Mouse (Mus musculus) megakaryocyte-erythroid progenitor cell, adult 5 weeks (primary cell): Measurements from ENCODE around the gene Pzp. TPM values are rescaled to one million over a fixed set of nuclear protein-coding genes. Genes with fewer than 3 reads are reported as not detected.

Experiments
- polyA plus RNA-seq: library from polyadenylated mRNA; stranded (reverse); fragments of >175 nt; gene quantifications from 2 replicates; pipeline ENCODE4 v1.2.3, GENCODE M21; 2012

The Pzp gene
- not detected in 2 replicates for polyA plus RNA-seq

DNA sequence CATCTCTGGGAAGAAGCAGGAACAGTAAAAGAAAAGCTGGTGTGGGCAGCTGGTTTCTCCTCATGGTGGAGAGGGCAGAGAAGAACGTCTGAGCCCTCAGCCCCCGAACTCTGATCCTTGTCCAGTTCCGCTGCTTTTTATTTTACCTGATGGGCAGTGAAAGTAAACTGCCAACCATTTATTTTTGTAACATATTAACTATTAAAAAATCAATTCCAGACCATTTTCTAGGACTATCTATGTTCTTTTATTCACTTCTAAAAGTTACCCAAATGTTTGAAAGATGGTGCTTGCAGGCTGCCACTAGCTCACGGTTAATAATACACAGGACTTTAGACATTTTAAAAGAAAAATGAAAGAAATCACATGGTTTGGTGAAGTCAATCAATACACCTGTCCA is at the start of gene Pzp:
Gene Pzp (minus strand): TSS at position 120 of the 400 bp plus-strand sequence.

DNA sequence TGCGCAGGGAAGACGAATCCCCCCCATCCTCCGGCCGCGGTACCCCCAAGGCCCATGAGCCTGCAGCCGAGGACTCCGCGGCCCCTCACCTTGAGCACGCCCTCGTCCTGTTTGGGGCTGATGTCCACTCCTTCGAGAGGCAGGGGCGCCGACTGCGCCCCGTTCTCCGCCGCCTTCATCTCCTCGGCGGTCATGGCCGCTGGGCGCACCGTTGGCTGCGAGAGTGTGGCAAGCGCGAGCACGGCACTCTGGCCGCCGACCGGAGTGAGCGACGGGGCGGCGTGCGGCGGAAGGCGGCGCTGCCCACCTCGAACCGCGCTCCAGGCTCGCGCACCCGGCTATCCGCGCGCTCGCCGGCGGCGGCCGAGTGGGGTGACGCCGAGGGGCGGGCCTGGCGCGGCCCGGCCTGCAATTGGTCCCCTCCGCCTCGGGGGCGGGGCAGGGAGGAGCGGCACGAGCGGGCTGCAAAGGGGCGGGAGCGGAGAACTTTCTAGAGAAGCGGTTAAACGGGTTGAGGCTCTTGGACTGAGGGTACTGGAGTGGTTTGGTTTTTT is 88.1 kb downstream of the Pzp start, which contains the start of gene Fkbp4:
Gene Fkbp4 (minus strand): TSS at position 361 of the 554 bp plus-strand sequence.

Other genes starting within 250 kb of the Pzp start
- 0.02 TPM in 1 of 2 replicates, not detected in the other for gene Tead4, start 225.9 kb downstream of the Pzp start, polyA plus RNA-seq
- 0.39 and 0.41 TPM in 2 replicates for gene Tulp3, start 170.9 kb downstream of the Pzp start, polyA plus RNA-seq
- 49.0 and 53.8 TPM in 2 replicates for gene Rhno1, start 163.8 kb downstream of the Pzp start, polyA plus RNA-seq
- 57.3 and 59.5 TPM in 2 replicates for gene Foxm1, start 163.8 kb downstream of the Pzp start, polyA plus RNA-seq
- gene Tex52, start 151.3 kb downstream of the Pzp start, polyA plus RNA-seq: 0.09 TPM in 1 of 2 replicates, not detected in the other
- gene Gm44596, start 151.2 kb downstream of the Pzp start, polyA plus RNA-seq: not detected in 2 replicates
- not detected in 2 replicates for gene Nrip2, start 127.4 kb downstream of the Pzp start, polyA plus RNA-seq
- gene Itfg2, start 101.8 kb downstream of the Pzp start, polyA plus RNA-seq: 22.6 and 23.1 TPM in 2 replicates
- 344 and 389 TPM in 2 replicates for gene Fkbp4, start 88.0 kb downstream of the Pzp start, polyA plus RNA-seq
- not detected in 2 replicates for gene A2ml1, start 54.9 kb upstream of the Pzp start, polyA plus RNA-seq
- not detected in 2 replicates for gene Klrb1a, start 96.8 kb upstream of the Pzp start, polyA plus RNA-seq
- not detected in 2 replicates for gene Clec2h, start 135.7 kb upstream of the Pzp start, polyA plus RNA-seq
- gene Klrb1, start 196.3 kb upstream of the Pzp start, polyA plus RNA-seq: not detected in 2 replicates